Mouse (Mus musculus) heart, embryonic 12.5 days (tissue): ENCODE data around the gene Ifna14. TPM values are rescaled to one million over a fixed set of nuclear protein-coding genes. Genes with fewer than 3 reads are reported as not detected.

ENCODE experiments used
- ATAC-seq: fragments of 200-750 bp; cut with Nextera tagmentation; 2 replicates; pipeline ENCODE4 v1.8.0; 2017; ENCODE audit warnings: moderate TSS enrichment, moderate library complexity; ENCODE audit not compliant: insufficient number of reproducible peaks, low FRiP score
- H3K27ac ChIP-seq: fragments of 300-500 bp; sonication (generic); 2 replicates; pipeline ENCODE4 v1.5.1; 2016; ENCODE audit warnings: mild to moderate bottlenecking, moderate library complexity; ENCODE audit not compliant: poor library complexity, severe bottlenecking
- H3K27me3 ChIP-seq: fragments of 300-500 bp; sonication (generic); replicated peaks from 2 replicates; pipeline ENCODE4 v1.6.1; 2016; ENCODE audit warnings: mild to moderate bottlenecking, moderate library complexity
- H3K36me3 ChIP-seq: fragments of 300-500 bp; sonication (generic); 2 replicates; pipeline ENCODE4 v1.6.1; 2016; ENCODE audit warnings: mild to moderate bottlenecking, moderate library complexity
- H3K4me1 ChIP-seq: fragments of 300-500 bp; sonication (generic); replicated peaks from 2 replicates; pipeline ENCODE4 v1.6.1; 2016; ENCODE audit warnings: mild to moderate bottlenecking
- H3K4me2 ChIP-seq: fragments of 300-500 bp; sonication (generic); 2 replicates; pipeline ENCODE4 v1.6.1; 2016; ENCODE audit warnings: mild to moderate bottlenecking, moderate library complexity
- H3K4me3 ChIP-seq: fragments of 300-500 bp; sonication (generic); 2 replicates; pipeline ENCODE4 v1.5.1; 2016; ENCODE audit warnings: mild to moderate bottlenecking
- H3K9ac ChIP-seq: fragments of 300-500 bp; sonication (generic); 2 replicates; pipeline ENCODE4 v1.6.1; 2016; ENCODE audit warnings: mild to moderate bottlenecking, moderate library complexity
- H3K9me3 ChIP-seq: fragments of 300-500 bp; sonication (generic); replicated peaks from 2 replicates; pipeline ENCODE4 v1.6.1; 2016; ENCODE audit warnings: mild to moderate bottlenecking, moderate library complexity
- WGBS: fragments of 180-500 bp; shearing (Covaris S2); methylation state at CpG from one replicate; pipeline ENCODE4 v1.1.7; 2016; 5-methylcytosine and 5-hydroxymethylcytosine counted together
- polyA plus RNA-seq: library from polyadenylated mRNA; unstranded; fragments of >200 nt; fragmentation: Nextera tagmentation; extraction: Ambion mirVana; gene quantifications from 2 replicates; pipeline ENCODE4 v1.2.1, GENCODE M21; 2016

Gene Ifna14
- polyA plus RNA-seq, 1 experiment from 2014 or later = not detected

DNA sequence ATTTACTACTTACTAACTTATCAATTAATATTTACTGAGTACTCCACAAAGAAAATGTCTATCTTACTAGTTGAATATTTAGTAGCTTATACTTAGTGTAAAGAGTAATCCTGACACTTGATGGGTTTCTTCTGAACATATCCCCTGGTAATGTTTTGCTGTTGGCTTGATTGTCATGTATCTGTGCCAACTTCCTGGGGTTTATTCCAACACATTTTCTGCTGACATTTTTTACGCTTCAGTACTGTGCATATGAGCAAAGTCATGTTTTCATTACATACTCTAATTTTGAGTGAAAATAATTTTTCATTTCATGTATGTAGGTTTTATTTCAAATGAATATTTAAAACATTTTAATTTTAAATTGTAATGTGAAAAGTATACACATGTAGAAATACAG lies 36.7 kb downstream of the Ifna14 start:
- ATAC-seq = no peak
- WGBS = 86% methylated on average over 1 of the region's 1 CpGs
- Histone ChIP-seq H3K27ac (no peak overlapping the region), H3K9ac (no peak overlapping the region), H3K4me3 (no peak overlapping the region), H3K9me3 (no peaks in the 10 kb centered on the region), H3K27me3 (no peaks in the 10 kb centered on the region), H3K4me2 (no peak overlapping the region), H3K4me1 (no peaks in the 10 kb centered on the region), H3K36me3 (no peaks in the 10 kb centered on the region)

DNA sequence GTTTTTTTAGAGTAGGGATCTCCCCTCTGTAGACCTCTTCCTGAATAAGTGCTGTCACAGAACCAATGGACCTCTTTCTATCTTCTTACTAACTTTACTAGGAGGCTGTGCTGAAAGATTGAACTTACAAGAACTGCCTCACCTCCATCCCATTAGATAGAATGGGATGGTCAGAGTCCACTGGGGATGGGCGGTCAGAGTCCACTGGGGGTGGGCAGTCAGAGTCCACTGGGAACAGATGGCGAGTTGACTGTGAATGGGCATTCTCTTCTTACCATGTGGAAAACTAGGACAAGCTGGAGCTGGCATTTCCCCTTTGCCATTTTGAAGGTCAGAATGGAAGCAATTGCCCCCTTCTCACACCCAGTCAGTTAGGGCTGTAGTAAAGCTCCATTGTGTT lies 38.1 kb downstream of the Ifna14 start:
- Histone ChIP-seq H3K4me2 (no peak overlapping the region), H3K9me3 (no peaks in the 10 kb centered on the region), H3K4me1 (no peaks in the 10 kb centered on the region), H3K27me3 (no peaks in the 10 kb centered on the region), H3K36me3 (no peaks in the 10 kb centered on the region), H3K9ac (no peak overlapping the region), H3K4me3 (no peak overlapping the region), H3K27ac (no peak overlapping the region)
- no peak for ATAC-seq
- 85% methylated on average over 2 of the region's 2 CpGs for WGBS

- Histone ChIP-seq H3K27me3 (no peaks in the 10 kb centered on the region), H3K36me3 (no peaks in the 10 kb centered on the region), H3K9me3 (no peaks in the 10 kb centered on the region), H3K4me2 (no peak overlapping the region), H3K27ac (no peak overlapping the region), H3K4me3 (no peak overlapping the region), H3K9ac (no peak overlapping the region), H3K4me1 (no peaks in the 10 kb centered on the region)
- ATAC-seq = no peak
- WGBS = 58% methylated on average over 2 of the region's 2 CpGs
These were observed 40.7 kb downstream of the Ifna14 start for GRCm38 (mm10) chr4:88530892-88531291.

GRCm38 (mm10) chr4:88530271-88530670 lies 41.3 kb downstream of the Ifna14 start:
- H3K36me3 ChIP-seq = no peaks in the 10 kb centered on the region
- H3K4me1 ChIP-seq = no peaks in the 10 kb centered on the region
- no peaks in the 10 kb centered on the region for H3K9me3 ChIP-seq
- H3K9ac ChIP-seq = no peak overlapping the region
- no peaks in the 10 kb centered on the region for H3K27me3 ChIP-seq
- WGBS = 71% methylated on average over 4 of the region's 4 CpGs
- H3K4me3 ChIP-seq = no peak overlapping the region
- no peak overlapping the region for H3K27ac ChIP-seq
- ATAC-seq = no peak
- no peak overlapping the region for H3K4me2 ChIP-seq

- Histone ChIP-seq H3K36me3 (no peaks in the 10 kb centered on the region), H3K9me3 (no peaks in the 10 kb centered on the region), H3K4me1 (no peaks in the 10 kb centered on the region), H3K4me3 (no peak overlapping the region), H3K4me2 (no peak overlapping the region), H3K27ac (no peak overlapping the region), H3K27me3 (no peaks in the 10 kb centered on the region), H3K9ac (no peak overlapping the region)
- no peak for ATAC-seq
- 74% methylated on average over 5 of the region's 5 CpGs for WGBS
These were observed 45.1 kb downstream of the Ifna14 start for GRCm38 (mm10) chr4:88526379-88527049.

DNA sequence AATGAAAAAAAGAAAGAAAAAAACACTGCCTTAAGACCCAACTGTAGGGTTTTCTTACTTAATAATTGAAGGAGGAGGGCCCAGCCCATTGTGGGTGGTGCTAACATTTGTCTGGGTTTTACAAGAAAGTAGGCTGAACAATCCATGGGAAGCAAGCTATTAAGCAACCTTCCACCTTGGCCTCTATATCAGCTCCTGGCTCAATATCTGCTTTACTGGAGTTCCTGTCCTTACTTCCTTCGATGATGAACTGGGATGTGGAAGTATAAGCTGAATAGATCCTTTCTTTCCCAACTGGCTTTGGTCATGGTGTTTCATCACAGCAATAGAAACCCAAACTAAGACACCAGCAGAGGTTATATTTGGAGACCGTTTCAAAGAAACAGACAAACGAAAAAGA lies 46.2 kb downstream of the Ifna14 start:
- Histone ChIP-seq H3K36me3 (no peaks in the 10 kb centered on the region), H3K9ac (no peak overlapping the region), H3K27me3 (no peaks in the 10 kb centered on the region), H3K9me3 (no peaks in the 10 kb centered on the region), H3K4me3 (no peak overlapping the region), H3K4me1 (no peaks in the 10 kb centered on the region), H3K27ac (no peak overlapping the region), H3K4me2 (no peak overlapping the region)
- no peak for ATAC-seq
- WGBS = 70% methylated on average over 3 of the region's 3 CpGs

DNA sequence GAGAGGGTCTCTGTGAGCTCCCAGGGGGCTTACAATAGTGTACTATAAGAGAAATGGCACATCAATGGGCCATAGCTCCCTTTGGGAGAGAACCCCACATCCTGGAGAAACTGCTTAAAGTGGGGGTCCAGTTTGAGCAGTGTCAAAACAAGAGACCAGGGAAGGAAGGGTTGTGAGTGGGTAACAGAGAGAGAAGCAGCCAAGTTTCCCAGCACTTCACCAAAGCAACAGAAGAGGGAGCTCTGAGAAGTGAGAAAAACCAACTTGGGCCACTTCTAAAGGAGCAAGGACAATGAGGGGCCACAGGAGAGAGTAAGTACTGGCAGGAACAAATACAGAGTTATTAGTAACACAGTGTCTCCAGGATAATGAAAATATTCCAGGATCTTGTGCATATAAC lies 48.4 kb downstream of the Ifna14 start:
- H3K4me2 ChIP-seq = no peak overlapping the region
- H3K4me1 ChIP-seq = peaks cover 10% of the 10 kb centered on the region; the same call in 1 of the 2 replicates
- no peaks in the 10 kb centered on the region for H3K27me3 ChIP-seq
- no peak overlapping the region for H3K4me3 ChIP-seq
- H3K9me3 ChIP-seq = no peaks in the 10 kb centered on the region
- no peak overlapping the region for H3K27ac ChIP-seq
- H3K36me3 ChIP-seq = no peaks in the 10 kb centered on the region
- no peak for ATAC-seq
- no peak overlapping the region for H3K9ac ChIP-seq

GRCm38 (mm10) chr4:88522674-88523073 lies 48.9 kb downstream of the Ifna14 start, which contains the start of gene Ifnb1:
Gene Ifnb1, minus strand, starts transcription at chr4:88522774.
- Histone ChIP-seq H3K4me1 (peaks cover 10% of the 10 kb centered on the region; the same call in 1 of the 2 replicates), H3K4me2 (no peak within 1 kb of the TSS), H3K4me3 (no peak within 1 kb of the TSS), H3K27me3 (no peaks in the 10 kb centered on the region), H3K9me3 (no peaks in the 10 kb centered on the region), H3K9ac (no peak within 1 kb of the TSS), H3K27ac (no peak within 1 kb of the TSS), H3K36me3 (no peaks in the 10 kb centered on the region)
- WGBS = 74% methylated on average over 4 of the region's 4 CpGs
- no peak for ATAC-seq

Other genes with a start within 250 kb of the Ifna14 start
- gene Hacd4, start 132.9 kb downstream of the Ifna14 start, polyA plus RNA-seq = 8.8 and 9.0 TPM in 2 replicates
- gene Ifnb1, start 49.0 kb downstream of the Ifna14 start, polyA plus RNA-seq = not detected in 2 replicates
- not detected in 2 replicates for gene Ifna15, start 13.6 kb downstream of the Ifna14 start, polyA plus RNA-seq
- gene Ifna9, start 20.6 kb upstream of the Ifna14 start, polyA plus RNA-seq = not detected in 2 replicates
- not detected in 2 replicates for gene Ifna12, start 31.6 kb upstream of the Ifna14 start, polyA plus RNA-seq
- not detected in 2 replicates for gene C87499, start 62.6 kb upstream of the Ifna14 start, polyA plus RNA-seq
- gene Ifna13, start 72.7 kb upstream of the Ifna14 start, polyA plus RNA-seq = not detected in 2 replicates
- not detected in 2 replicates for gene Ifna16, start 105.1 kb upstream of the Ifna14 start, polyA plus RNA-seq
- not detected in 2 replicates for gene Ifna2, start 112.1 kb upstream of the Ifna14 start, polyA plus RNA-seq
- not detected in 2 replicates for gene Ifnab, start 119.6 kb upstream of the Ifna14 start, polyA plus RNA-seq
- gene Gm26566, start 150.0 kb upstream of the Ifna14 start, polyA plus RNA-seq = 0.83 and 1.1 TPM in 2 replicates
- gene Klhl9, start 150.7 kb upstream of the Ifna14 start, polyA plus RNA-seq = 108 and 112 TPM in 2 replicates
- gene Gm13271, start 183.1 kb upstream of the Ifna14 start, polyA plus RNA-seq = not detected in 2 replicates
- gene Gm13283, start 188.3 kb upstream of the Ifna14 start, polyA plus RNA-seq = 0.14 TPM in 1 of 2 replicates, not detected in the other
- 0.33 and 0.35 TPM in 2 replicates for gene Gm13290, start 202.0 kb upstream of the Ifna14 start, polyA plus RNA-seq
- not detected in 2 replicates for gene Gm13289, start 205.1 kb upstream of the Ifna14 start, polyA plus RNA-seq
- gene Gm13272, start 208.1 kb upstream of the Ifna14 start, polyA plus RNA-seq = 0.24 TPM in 1 of 2 replicates, not detected in the other
- gene Ifnz, start 210.3 kb upstream of the Ifna14 start, polyA plus RNA-seq = 0.15 and 0.33 TPM in 2 replicates
- not detected in 2 replicates for gene Gm13276, start 213.9 kb upstream of the Ifna14 start, polyA plus RNA-seq
- not detected in 2 replicates for gene Gm13277, start 216.8 kb upstream of the Ifna14 start, polyA plus RNA-seq
- not detected in 2 replicates for gene Gm13278, start 219.8 kb upstream of the Ifna14 start, polyA plus RNA-seq
- not detected in 2 replicates for gene Gm13275, start 222.7 kb upstream of the Ifna14 start, polyA plus RNA-seq
- gene Gm13279, start 225.6 kb upstream of the Ifna14 start, polyA plus RNA-seq = not detected in 2 replicates
- 1.1 TPM in 1 of 2 replicates, not detected in the other for gene Gm13285, start 227.9 kb upstream of the Ifna14 start, polyA plus RNA-seq
- 1.2 TPM in 1 of 2 replicates, not detected in the other for gene Gm13287, start 231.5 kb upstream of the Ifna14 start, polyA plus RNA-seq
- gene Gm13288, start 233.7 kb upstream of the Ifna14 start, polyA plus RNA-seq = not detected in 2 replicates
- gene Ifna7, start 244.4 kb upstream of the Ifna14 start, polyA plus RNA-seq = not detected in 2 replicates
- gene Ifna11, start 248.2 kb upstream of the Ifna14 start, polyA plus RNA-seq = not detected in 2 replicates